Mouse (Mus musculus) kidney, embryonic 15.5 days (tissue): ENCODE data around the gene Aipl1. TPM values are rescaled to one million over a fixed set of nuclear protein-coding genes. Genes with fewer than 3 reads are reported as not detected.

Source experiments
- ATAC-seq: fragments of 200-750 bp; cut with Nextera tagmentation; replicated peaks from 2 replicates; pipeline ENCODE4 v1.8.0; 2017; ENCODE audit warnings: moderate TSS enrichment; ENCODE audit not compliant: low FRiP score
- H3K27ac ChIP-seq: fragments of 300-500 bp; sonication (generic); 2 replicates; pipeline ENCODE4 v1.5.1; 2015; ENCODE audit warnings: mild to moderate bottlenecking, inconsistent platforms
- H3K27me3 ChIP-seq: fragments of 300-500 bp; sonication (generic); 2 replicates; pipeline ENCODE4 v1.6.1; 2015; ENCODE audit warnings: inconsistent platforms
- H3K36me3 ChIP-seq: fragments of 300-500 bp; sonication (generic); 2 replicates; pipeline ENCODE4 v1.6.1; 2015; ENCODE audit warnings: inconsistent platforms
- H3K4me1 ChIP-seq: fragments of 300-500 bp; sonication (generic); 2 replicates; pipeline ENCODE4 v1.6.1; 2015; ENCODE audit warnings: inconsistent platforms
- H3K4me2 ChIP-seq: fragments of 300-500 bp; sonication (generic); 2 replicates; pipeline ENCODE4 v1.6.1; 2015; ENCODE audit warnings: moderate library complexity, mild to moderate bottlenecking, inconsistent platforms
- H3K4me3 ChIP-seq: fragments of 300-500 bp; sonication (generic); replicated peaks from 2 replicates; pipeline ENCODE4 v1.5.1; 2015; ENCODE audit warnings: mild to moderate bottlenecking, inconsistent platforms
- H3K9ac ChIP-seq: fragments of 300-500 bp; sonication (generic); 2 replicates; pipeline ENCODE4 v1.6.1; 2015; ENCODE audit warnings: mild to moderate bottlenecking, inconsistent platforms
- H3K9me3 ChIP-seq: fragments of 300-500 bp; sonication (generic); replicated peaks from 2 replicates; pipeline ENCODE4 v1.6.1; 2016; ENCODE audit warnings: inconsistent platforms
- WGBS: fragments of 180-500 bp; shearing (Covaris S2); methylation state at CpG from one replicate; pipeline ENCODE4 v1.1.7; 2015; ENCODE audit warnings: mixed read lengths; 5-methylcytosine and 5-hydroxymethylcytosine counted together
- polyA plus RNA-seq: library from polyadenylated mRNA; unstranded; fragments of >200 nt; fragmentation: Nextera tagmentation; extraction: Ambion mirVana; gene quantifications from 2 replicates; pipeline ENCODE4 v1.2.1, GENCODE M21; 2015

Aipl1 gene
- polyA plus RNA-seq, 1 experiment from 2014 or later: 0.38 TPM

- H3K27me3 ChIP-seq: peaks cover 43% of the 10 kb centered on the region
- H3K9me3 ChIP-seq: no peaks in the 10 kb centered on the region
- H3K9ac ChIP-seq: no peak overlapping the region
- peak; percentile 37 for ATAC-seq
- 16% methylated on average over 23 of the region's 23 CpGs for WGBS
- H3K27ac ChIP-seq: no peak overlapping the region
- H3K4me1 ChIP-seq: peaks cover 6% of the 10 kb centered on the region; the same call in 1 of the 2 replicates
- H3K36me3 ChIP-seq: no peaks in the 10 kb centered on the region
- H3K4me3 ChIP-seq: no peak overlapping the region
- no peak overlapping the region for H3K4me2 ChIP-seq
Observed at GRCm38 (mm10) chr11:72029143-72029542, 8.2 kb downstream of the Aipl1 start.

- Histone ChIP-seq H3K27ac (no peak overlapping the region), H3K4me1 (peaks cover 15% of the 10 kb centered on the region; the same call in 1 of the 2 replicates), H3K4me3 (no peak overlapping the region), H3K27me3 (peaks cover 43% of the 10 kb centered on the region), H3K36me3 (no peaks in the 10 kb centered on the region), H3K4me2 (no peak overlapping the region), H3K9ac (no peak overlapping the region), H3K9me3 (no peaks in the 10 kb centered on the region)
- no peak for ATAC-seq
- WGBS: 84% methylated on average over 9 of the region's 9 CpGs
Observed at GRCm38 (mm10) chr11:72027836-72028235, 9.5 kb downstream of the Aipl1 start.

GRCm38 (mm10) chr11:72026516-72026915 lies 10.8 kb downstream of the Aipl1 start:
- Histone ChIP-seq H3K4me3 (no peak overlapping the region), H3K4me1 (peaks cover 15% of the 10 kb centered on the region; the same call in 1 of the 2 replicates), H3K27ac (no peak overlapping the region), H3K27me3 (peaks cover 43% of the 10 kb centered on the region), H3K9me3 (no peaks in the 10 kb centered on the region), H3K4me2 (no peak overlapping the region), H3K9ac (no peak overlapping the region), H3K36me3 (no peaks in the 10 kb centered on the region)
- 62% methylated on average over 9 of the region's 9 CpGs for WGBS
- no peak for ATAC-seq

GRCm38 (mm10) chr11:72025843-72026242 lies 11.5 kb downstream of the Aipl1 start:
- Histone ChIP-seq H3K9me3 (no peaks in the 10 kb centered on the region), H3K36me3 (no peaks in the 10 kb centered on the region), H3K9ac (no peak overlapping the region), H3K27ac (no peak overlapping the region), H3K4me2 (no peak overlapping the region), H3K4me1 (peaks cover 15% of the 10 kb centered on the region; the same call in 1 of the 2 replicates), H3K4me3 (no peak overlapping the region), H3K27me3 (peaks cover 37% of the 10 kb centered on the region)
- ATAC-seq: no peak
- WGBS: 41% methylated on average over 5 of the region's 5 CpGs

- 15% methylated on average over 5 of the region's 5 CpGs for WGBS
- no peaks in the 10 kb centered on the region for H3K9me3 ChIP-seq
- ATAC-seq: no peak
- no peaks in the 10 kb centered on the region for H3K36me3 ChIP-seq
- H3K4me1 ChIP-seq: peaks cover 12% of the 10 kb centered on the region; the same call in 1 of the 2 replicates
- no peak overlapping the region for H3K9ac ChIP-seq
- H3K4me2 ChIP-seq: no peak overlapping the region
- peaks cover 21% of the 10 kb centered on the region for H3K27me3 ChIP-seq
- H3K27ac ChIP-seq: no peak overlapping the region
- H3K4me3 ChIP-seq: no peak overlapping the region
Observed at GRCm38 (mm10) chr11:72024193-72024781, 13.0 kb downstream of the Aipl1 start.

- H3K27me3 ChIP-seq: peaks cover 14% of the 10 kb centered on the region
- no peak for ATAC-seq
- H3K36me3 ChIP-seq: no peaks in the 10 kb centered on the region
- H3K9ac ChIP-seq: no peak overlapping the region
- no peaks in the 10 kb centered on the region for H3K9me3 ChIP-seq
- H3K27ac ChIP-seq: no peak overlapping the region
- H3K4me1 ChIP-seq: peaks cover 11% of the 10 kb centered on the region; the same call in 1 of the 2 replicates
- no peak overlapping the region for H3K4me2 ChIP-seq
- WGBS: 28% methylated on average over 9 of the region's 10 CpGs
- H3K4me3 ChIP-seq: no peak overlapping the region
Observed at GRCm38 (mm10) chr11:72023581-72023980, 13.7 kb downstream of the Aipl1 start.

GRCm38 (mm10) chr11:72022827-72023226 lies 14.5 kb downstream of the Aipl1 start:
- Histone ChIP-seq H3K27ac (no peak overlapping the region), H3K36me3 (no peaks in the 10 kb centered on the region), H3K4me3 (no peak overlapping the region), H3K4me1 (peaks cover 11% of the 10 kb centered on the region; the same call in 1 of the 2 replicates), H3K4me2 (no peak overlapping the region), H3K27me3 (peaks cover 11% of the 10 kb centered on the region; the same call in 1 of the 2 replicates), H3K9me3 (no peaks in the 10 kb centered on the region), H3K9ac (no peak overlapping the region)
- 87% methylated on average over 6 of the region's 6 CpGs for WGBS
- no peak for ATAC-seq

GRCm38 (mm10) chr11:72021015-72021414 lies 16.3 kb downstream of the Aipl1 start:
- no peak for ATAC-seq
- H3K9me3 ChIP-seq: no peaks in the 10 kb centered on the region
- no peak overlapping the region for H3K4me3 ChIP-seq
- H3K36me3 ChIP-seq: no peaks in the 10 kb centered on the region
- H3K4me1 ChIP-seq: peaks cover 11% of the 10 kb centered on the region; the same call in 1 of the 2 replicates
- no peak overlapping the region for H3K27ac ChIP-seq
- peaks cover 6% of the 10 kb centered on the region; the same call in 1 of the 2 replicates for H3K27me3 ChIP-seq
- H3K9ac ChIP-seq: no peak overlapping the region
- H3K4me2 ChIP-seq: no peak overlapping the region
- WGBS: 65% methylated on average over 4 of the region's 4 CpGs

GRCm38 (mm10) chr11:72017253-72017601 lies 20.1 kb downstream of the Aipl1 start:
- Histone ChIP-seq H3K4me3 (no peak overlapping the region), H3K27ac (no peak overlapping the region), H3K4me2 (no peak overlapping the region), H3K36me3 (no peaks in the 10 kb centered on the region), H3K27me3 (peaks cover 8% of the 10 kb centered on the region; the same call in 1 of the 2 replicates), H3K9ac (no peak overlapping the region), H3K9me3 (no peaks in the 10 kb centered on the region), H3K4me1 (no peaks in the 10 kb centered on the region)
- 76% methylated on average over 9 of the region's 9 CpGs for WGBS
- no peak for ATAC-seq

- ATAC-seq: no peak
- peaks cover 3% of the 10 kb centered on the region for H3K4me1 ChIP-seq
- H3K27ac ChIP-seq: no peak overlapping the region
- H3K4me3 ChIP-seq: no peak overlapping the region
- H3K36me3 ChIP-seq: no peaks in the 10 kb centered on the region
- WGBS: 78% methylated on average over 13 of the region's 13 CpGs
- H3K4me2 ChIP-seq: no peak overlapping the region
- H3K9ac ChIP-seq: no peak overlapping the region
- peaks cover 13% of the 10 kb centered on the region; the same call in 1 of the 2 replicates for H3K27me3 ChIP-seq
- H3K9me3 ChIP-seq: no peaks in the 10 kb centered on the region
Observed at GRCm38 (mm10) chr11:72016518-72017252, 20.6 kb downstream of the Aipl1 start.

GRCm38 (mm10) chr11:72014674-72015073 lies 22.6 kb downstream of the Aipl1 start:
- Histone ChIP-seq H3K4me3 (no peak overlapping the region), H3K27ac (no peak overlapping the region), H3K4me2 (no peak overlapping the region), H3K4me1 (peaks cover 10% of the 10 kb centered on the region), H3K9ac (no peak overlapping the region), H3K9me3 (no peaks in the 10 kb centered on the region), H3K36me3 (no peaks in the 10 kb centered on the region), H3K27me3 (peaks cover 26% of the 10 kb centered on the region; the same call in 1 of the 2 replicates)
- no peak for ATAC-seq
- 71% methylated on average over 4 of the region's 4 CpGs for WGBS

- H3K9ac ChIP-seq: no peak overlapping the region
- no peak overlapping the region for H3K4me3 ChIP-seq
- peaks cover 30% of the 10 kb centered on the region; the same call in 1 of the 2 replicates for H3K27me3 ChIP-seq
- WGBS: 85% methylated on average over 1 of the region's 1 CpGs
- H3K27ac ChIP-seq: 0 out of 2 replicates have a peak overlapping the region, but pooled peaks have one; percentile 28
- H3K36me3 ChIP-seq: no peaks in the 10 kb centered on the region
- peaks cover 10% of the 10 kb centered on the region for H3K4me1 ChIP-seq
- H3K9me3 ChIP-seq: no peaks in the 10 kb centered on the region
- ATAC-seq: no peak
- H3K4me2 ChIP-seq: no peak overlapping the region
Observed at GRCm38 (mm10) chr11:72011955-72012354, 25.4 kb downstream of the Aipl1 start.
